Mouse (Mus musculus) mouse trophoblast stem cell (cell line): ENCODE results near the gene Nlrp10.

Experiments
- in situ Hi-C, 2 experiments: fragments of 300-500 bp; cut with MseI, MboI; formaldehyde crosslinking; loops; 2 replicates in 1 of 2; 3 replicates in 1 of 2; pipeline ENCODE4 v1.15.1; 2025

Gene Nlrp10

GRCm38 (mm10) chr7:108903969-108904368 lies 26.0 kb downstream of the Nlrp10 start:
- in situ Hi-C loops, result no loop called here

DNA sequence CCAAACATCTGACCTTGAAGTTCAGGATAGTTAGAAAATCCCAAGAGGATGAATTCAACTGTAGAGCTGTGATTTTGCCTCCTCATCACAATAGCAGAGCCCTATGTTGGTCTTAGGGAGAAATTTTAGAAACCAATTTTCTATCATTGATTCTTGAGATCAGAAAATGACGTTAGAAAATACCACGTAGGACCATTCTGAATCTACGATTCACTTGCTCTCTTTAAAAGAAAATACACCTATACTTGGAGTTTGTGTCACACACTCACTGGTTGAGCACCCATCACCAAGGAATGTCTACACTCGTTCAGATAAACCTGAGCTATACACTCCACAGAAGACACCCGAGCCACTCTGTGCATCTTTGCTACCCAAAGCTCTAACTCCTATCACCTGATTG lies 35.7 kb downstream of the Nlrp10 start, which contains the start of gene Olfr519:
Olfr519 (minus strand) TSS at position 101 of the 400 bp plus-strand sequence.
- in situ Hi-C loops, result no loop called here

GRCm38 (mm10) chr7:108884906-108885305 lies 45.1 kb downstream of the Nlrp10 start, which contains the start of gene Olfr518:
Gene Olfr518 (minus strand): TSS chr7:108885006.
- in situ Hi-C loops, result no loop called here

GRCm38 (mm10) chr7:108872279-108872678 lies 57.7 kb downstream of the Nlrp10 start, which contains the start of gene Olfr517:
Gene Olfr517 (minus strand): TSS chr7:108872379.
- in situ Hi-C loops, result no loop called here
